Mouse (Mus musculus) layer of hippocampus, postnatal 10 days (tissue): ENCODE measurements at regions not wholly inside any gene's neighbourhood (a gene's known extent, or its start where the extent isn't known, plus 50 kb on each side); places are given as distances from the start of the nearest gene placed in this dataset.
A peak's percentile ranks its signal among the peaks of the same experiment; 100 is the strongest.

Experiments
- DNase-seq, 2 experiments: peaks; one replicate each; pipeline ENCODE4 v3.0.0; 2021; ENCODE audit warnings: low spot score in 2 of 2

GRCm38 (mm10) chr15:46945423-46945822, 6811.3 kb downstream of the 9330182O14Rik start:
- no peak for DNase-seq

- peak; percentile 5 to 10 for DNase-seq
Measured at GRCm38 (mm10) chr15:46990201-46990600, 6856.0 kb downstream of the 9330182O14Rik start.

GRCm38 (mm10) chr15:46997106-46997505, 6862.9 kb downstream of the 9330182O14Rik start:
- DNase-seq = no peak
